Mouse (Mus musculus) stomach, embryonic 15.5 days (tissue): Measurements from ENCODE around the gene Kcnj12. TPM values are rescaled to one million over a fixed set of nuclear protein-coding genes. Genes with fewer than 3 reads are reported as not detected.

Source experiments
- ATAC-seq: fragments of 200-750 bp; cut with Nextera tagmentation; 2 replicates; pipeline ENCODE4 v1.8.0; 2017; ENCODE audit warnings: low read depth, moderate number of reproducible peaks, moderate TSS enrichment; ENCODE audit not compliant: insufficient read depth, low FRiP score
- H3K27ac ChIP-seq: fragments of 300-500 bp; sonication (generic); 2 replicates; pipeline ENCODE4 v1.5.1; 2015; ENCODE audit warnings: mild to moderate bottlenecking, inconsistent platforms
- H3K27me3 ChIP-seq: fragments of 300-500 bp; sonication (generic); replicated peaks from 2 replicates; pipeline ENCODE4 v1.6.1; 2015; ENCODE audit warnings: inconsistent platforms
- H3K36me3 ChIP-seq: fragments of 300-500 bp; sonication (generic); 2 replicates; pipeline ENCODE4 v1.6.1; 2015; ENCODE audit warnings: inconsistent platforms
- H3K4me1 ChIP-seq: fragments of 300-500 bp; sonication (generic); 2 replicates; pipeline ENCODE4 v1.6.1; 2015; ENCODE audit warnings: inconsistent platforms
- H3K4me2 ChIP-seq: fragments of 300-500 bp; sonication (generic); 2 replicates; pipeline ENCODE4 v1.6.1; 2015; ENCODE audit warnings: mild to moderate bottlenecking, inconsistent platforms
- H3K4me3 ChIP-seq: fragments of 300-500 bp; sonication (generic); replicated peaks from 2 replicates; pipeline ENCODE4 v1.5.1; 2015; ENCODE audit warnings: inconsistent platforms
- H3K9ac ChIP-seq: fragments of 300-500 bp; sonication (generic); 2 replicates; pipeline ENCODE4 v1.6.1; 2015; ENCODE audit warnings: inconsistent platforms
- H3K9me3 ChIP-seq: fragments of 300-500 bp; sonication (generic); 2 replicates; pipeline ENCODE4 v1.6.1; 2016; ENCODE audit warnings: inconsistent platforms
- WGBS: fragments of 180-500 bp; shearing (Covaris S2); methylation state at CpG from one replicate; pipeline ENCODE4 v1.1.7; 2015; 5-methylcytosine and 5-hydroxymethylcytosine counted together
- polyA plus RNA-seq: library from polyadenylated mRNA; unstranded; fragments of >200 nt; fragmentation: Nextera tagmentation; extraction: Ambion mirVana; gene quantifications from 2 replicates; pipeline ENCODE4 v1.2.1, GENCODE M21; 2015

Gene Kcnj12
- polyA plus RNA-seq, 1 experiment from 2014 or later: 1.7 TPM

DNA sequence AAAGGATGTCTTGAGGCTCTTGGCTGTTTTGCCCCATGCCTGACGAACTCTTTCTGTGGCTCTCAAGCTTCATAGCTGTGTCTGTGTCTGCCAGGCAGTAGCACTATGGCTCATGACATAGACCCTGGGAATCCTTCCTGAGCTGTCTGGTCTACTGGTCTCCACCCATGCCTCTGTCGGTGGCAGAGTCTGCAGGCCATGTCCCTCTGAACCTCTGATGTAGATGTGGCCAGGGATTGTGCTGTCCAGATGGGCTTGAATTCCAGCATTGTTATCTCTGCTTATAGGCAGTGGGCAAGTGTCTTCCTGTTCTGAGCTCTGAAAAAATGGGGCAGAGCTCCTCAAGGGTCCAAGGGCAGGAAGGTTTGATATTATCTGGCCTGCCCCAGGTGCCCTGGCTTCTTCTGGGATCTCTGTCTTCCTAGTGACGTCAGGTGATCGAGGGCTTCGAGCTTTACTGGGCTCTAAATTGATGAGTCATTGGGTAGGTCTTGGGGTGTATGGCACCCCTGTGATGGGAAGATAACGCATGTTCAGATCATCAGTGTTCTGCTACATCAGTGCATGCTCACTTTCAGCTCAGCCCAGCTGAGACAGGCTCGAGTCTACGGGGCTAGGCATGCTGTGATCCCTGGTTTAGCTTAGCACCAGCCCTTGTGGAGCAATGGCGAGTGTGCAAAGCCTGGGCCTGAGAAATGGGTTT lies 44.9 kb downstream of the Kcnj12 start:
- H3K9me3 ChIP-seq: no peaks in the 10 kb centered on the region
- H3K27ac ChIP-seq: no peak overlapping the region
- no peaks in the 10 kb centered on the region for H3K27me3 ChIP-seq
- WGBS: 84% methylated on average over 9 of the region's 9 CpGs
- peak; percentile 72; the same call in 1 of the 2 replicates for ATAC-seq
- no peaks in the 10 kb centered on the region for H3K4me1 ChIP-seq
- no peaks in the 10 kb centered on the region for H3K36me3 ChIP-seq
- H3K9ac ChIP-seq: no peak overlapping the region
- no peak overlapping the region for H3K4me2 ChIP-seq
- no peak overlapping the region for H3K4me3 ChIP-seq

DNA sequence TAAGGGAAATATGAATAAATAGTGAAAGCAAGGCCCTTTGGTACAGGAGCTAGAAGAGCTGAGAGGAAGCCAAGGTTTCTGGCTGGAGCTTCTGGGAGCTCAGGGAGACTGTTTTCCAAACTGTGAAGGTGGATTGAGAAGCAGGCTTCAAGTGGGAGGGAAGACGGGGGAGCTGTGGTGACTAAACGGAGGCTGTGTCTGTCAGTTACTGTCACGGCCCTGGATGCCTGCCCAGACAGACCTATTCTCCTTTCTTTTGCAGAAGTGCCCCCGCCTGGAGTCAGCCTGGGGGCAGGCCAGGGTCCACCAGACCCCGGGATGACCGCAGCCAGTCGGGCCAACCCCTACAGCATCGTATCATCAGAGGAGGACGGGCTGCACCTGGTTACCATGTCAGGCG lies 46.5 kb downstream of the Kcnj12 start:
- Histone ChIP-seq H3K36me3 (no peaks in the 10 kb centered on the region), H3K9ac (no peak overlapping the region), H3K4me2 (no peak overlapping the region), H3K4me1 (no peaks in the 10 kb centered on the region), H3K4me3 (no peak overlapping the region), H3K27ac (no peak overlapping the region), H3K9me3 (no peaks in the 10 kb centered on the region), H3K27me3 (no peaks in the 10 kb centered on the region)
- 76% methylated on average over 10 of the region's 10 CpGs for WGBS
- ATAC-seq: no peak

DNA sequence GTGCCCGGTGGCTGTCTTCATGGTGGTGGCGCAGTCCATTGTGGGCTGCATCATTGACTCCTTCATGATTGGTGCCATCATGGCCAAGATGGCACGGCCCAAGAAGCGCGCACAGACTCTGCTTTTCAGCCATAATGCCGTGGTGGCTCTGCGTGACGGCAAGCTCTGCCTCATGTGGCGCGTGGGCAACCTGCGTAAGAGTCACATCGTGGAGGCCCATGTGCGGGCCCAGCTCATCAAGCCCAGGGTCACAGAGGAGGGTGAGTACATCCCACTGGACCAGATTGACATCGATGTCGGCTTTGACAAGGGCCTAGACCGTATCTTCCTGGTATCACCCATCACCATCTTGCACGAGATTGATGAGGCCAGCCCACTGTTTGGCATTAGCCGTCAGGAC lies 47.3 kb downstream of the Kcnj12 start:
- Histone ChIP-seq H3K4me2 (no peak overlapping the region), H3K9me3 (no peaks in the 10 kb centered on the region), H3K9ac (no peak overlapping the region), H3K27ac (no peak overlapping the region), H3K4me3 (no peak overlapping the region), H3K27me3 (no peaks in the 10 kb centered on the region), H3K36me3 (no peaks in the 10 kb centered on the region), H3K4me1 (no peaks in the 10 kb centered on the region)
- ATAC-seq: no peak
- 94% methylated on average over 18 of the region's 18 CpGs for WGBS

DNA sequence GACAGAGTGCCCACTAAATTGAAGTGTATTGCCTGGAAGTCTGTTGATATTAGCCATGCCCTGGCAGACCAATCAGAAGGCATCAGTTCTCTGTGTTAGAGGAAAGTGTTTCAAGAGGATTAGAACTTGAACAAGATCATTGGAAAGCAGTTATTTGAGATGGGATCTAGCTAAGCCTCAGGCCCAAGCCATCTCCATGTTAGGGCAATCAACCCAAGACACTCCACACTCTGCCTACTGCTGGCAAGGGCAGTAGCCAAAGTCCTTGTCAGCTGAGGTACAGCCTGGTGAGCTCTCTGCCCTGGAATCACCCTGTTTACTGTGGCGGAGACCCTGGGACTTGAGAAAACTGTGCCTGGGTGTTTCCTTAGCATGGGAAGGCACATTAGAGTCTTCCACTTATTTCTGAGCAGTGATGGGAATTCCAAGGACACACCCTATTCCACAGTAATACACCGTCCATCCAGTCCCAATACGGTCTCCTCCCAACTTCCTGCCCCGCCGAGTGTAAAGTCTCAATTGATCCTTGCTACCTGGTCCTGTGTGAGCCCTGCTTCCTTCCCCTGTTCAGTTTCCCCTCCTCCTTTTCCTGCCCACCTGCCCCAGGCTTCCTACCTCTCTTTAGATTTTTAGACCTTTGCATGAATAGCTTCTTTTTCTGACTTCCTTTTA lies 52.4 kb downstream of the Kcnj12 start:
- Histone ChIP-seq H3K9me3 (no peaks in the 10 kb centered on the region), H3K36me3 (no peaks in the 10 kb centered on the region), H3K27ac (no peak overlapping the region), H3K27me3 (no peaks in the 10 kb centered on the region), H3K4me1 (no peaks in the 10 kb centered on the region), H3K4me3 (no peak overlapping the region), H3K4me2 (no peak overlapping the region), H3K9ac (no peak overlapping the region)
- 68% methylated on average over 5 of the region's 5 CpGs for WGBS
- no peak for ATAC-seq

DNA sequence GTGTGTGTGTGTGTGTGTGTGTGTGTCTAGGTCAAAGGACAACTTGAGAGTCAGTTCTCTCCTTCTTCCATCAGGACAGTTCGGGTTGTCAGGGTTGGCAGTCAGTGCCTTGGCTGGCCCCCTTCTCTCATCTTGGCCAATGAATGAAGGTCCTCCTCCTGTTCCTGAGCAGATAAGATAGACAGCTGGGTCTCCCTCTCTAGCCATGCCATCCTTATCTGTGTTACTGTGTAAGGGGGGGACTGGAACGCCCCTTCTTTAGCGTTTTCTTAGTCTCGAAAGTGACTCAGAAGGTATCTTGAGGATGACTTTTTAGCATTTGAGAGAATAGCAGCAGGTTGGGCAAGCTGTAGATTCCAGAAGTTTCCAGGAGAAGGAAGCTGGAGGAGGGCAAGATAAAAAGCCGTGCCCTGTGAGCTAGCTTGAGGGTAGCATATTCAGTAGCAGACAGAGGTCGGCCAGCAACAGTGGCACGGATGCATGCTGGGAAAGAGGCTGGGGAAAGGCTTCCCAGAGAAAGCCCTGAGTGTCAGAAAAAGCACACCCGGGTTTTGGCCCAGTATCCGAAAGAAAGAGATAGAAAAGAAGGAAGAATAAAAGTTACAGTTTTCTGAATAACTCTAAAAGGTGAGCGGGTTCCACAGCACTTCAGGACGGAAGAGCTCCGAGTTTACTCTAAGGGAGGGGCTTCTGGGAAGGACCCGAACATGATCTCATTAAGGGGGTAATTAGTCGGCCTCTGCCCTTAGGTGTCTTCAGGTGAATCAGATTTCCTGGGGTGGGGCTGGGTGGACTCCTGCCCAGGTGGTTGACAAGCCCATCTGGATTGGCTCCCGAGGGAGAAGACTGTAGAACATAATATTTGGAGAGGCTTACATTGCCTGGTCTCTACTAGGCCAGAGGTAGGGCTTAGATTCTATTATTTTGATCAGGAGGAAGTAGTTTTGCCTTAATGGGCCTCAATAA lies 53.3 kb downstream of the Kcnj12 start:
- H3K9ac ChIP-seq: no peak overlapping the region
- 63% methylated on average over 15 of the region's 15 CpGs for WGBS
- H3K36me3 ChIP-seq: no peaks in the 10 kb centered on the region
- H3K4me2 ChIP-seq: no peak overlapping the region
- H3K9me3 ChIP-seq: no peaks in the 10 kb centered on the region
- ATAC-seq: peak; percentile 87; the same call in 1 of the 2 replicates
- no peak overlapping the region for H3K27ac ChIP-seq
- H3K4me1 ChIP-seq: no peaks in the 10 kb centered on the region
- no peaks in the 10 kb centered on the region for H3K27me3 ChIP-seq
- H3K4me3 ChIP-seq: no peak overlapping the region

DNA sequence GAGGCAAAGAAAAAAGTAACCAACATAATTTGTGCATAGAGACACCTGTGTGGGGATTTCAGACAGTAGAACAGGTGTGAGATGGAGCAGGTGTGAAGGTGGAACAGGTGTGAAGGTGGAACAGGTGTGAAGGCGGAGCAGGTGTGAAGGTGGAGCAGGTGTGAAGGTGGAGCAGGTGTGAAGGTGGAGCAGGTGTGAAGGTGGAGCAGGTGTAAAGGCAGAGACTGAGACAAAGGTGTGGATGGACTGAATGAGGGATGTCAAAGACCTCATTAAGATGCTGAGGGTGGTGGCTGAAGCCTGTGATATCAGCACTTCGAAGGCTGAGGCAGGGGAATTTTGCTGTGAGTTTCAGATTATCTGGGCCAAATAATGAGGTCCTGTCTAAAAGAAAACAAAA lies 59.3 kb downstream of the Kcnj12 start:
- Histone ChIP-seq H3K4me1 (no peaks in the 10 kb centered on the region), H3K27ac (no peak overlapping the region), H3K9me3 (no peaks in the 10 kb centered on the region), H3K27me3 (no peaks in the 10 kb centered on the region), H3K9ac (no peak overlapping the region), H3K4me2 (no peak overlapping the region), H3K36me3 (no peaks in the 10 kb centered on the region), H3K4me3 (no peak overlapping the region)
- no peak for ATAC-seq
- WGBS: 82% methylated on average over 2 of the region's 2 CpGs

DNA sequence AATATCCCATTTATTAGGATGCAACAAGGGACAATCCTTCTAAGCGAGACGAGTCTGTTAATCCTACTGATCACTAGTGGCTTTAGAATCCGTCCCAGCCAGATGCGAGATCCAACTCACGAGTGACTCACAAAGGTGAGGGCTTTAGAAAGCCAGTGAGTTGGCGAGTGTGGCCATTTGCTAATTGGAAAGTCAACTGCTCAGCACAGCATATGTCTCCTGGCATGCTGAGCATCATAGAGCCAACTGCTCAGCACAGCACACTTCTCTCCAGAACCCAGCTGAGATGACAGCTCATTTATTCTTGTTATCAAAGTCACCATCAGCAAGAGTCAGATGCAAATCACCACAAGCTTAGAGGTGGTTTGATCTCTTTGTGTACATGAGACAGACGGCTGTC lies 67.8 kb downstream of the Kcnj12 start:
- Histone ChIP-seq H3K4me2 (no peak overlapping the region), H3K36me3 (no peaks in the 10 kb centered on the region), H3K4me1 (no peaks in the 10 kb centered on the region), H3K27me3 (no peaks in the 10 kb centered on the region), H3K9ac (no peak overlapping the region), H3K9me3 (no peaks in the 10 kb centered on the region), H3K4me3 (no peak overlapping the region), H3K27ac (no peak overlapping the region)
- ATAC-seq: no peak
- WGBS: 73% methylated on average over 7 of the region's 7 CpGs

DNA sequence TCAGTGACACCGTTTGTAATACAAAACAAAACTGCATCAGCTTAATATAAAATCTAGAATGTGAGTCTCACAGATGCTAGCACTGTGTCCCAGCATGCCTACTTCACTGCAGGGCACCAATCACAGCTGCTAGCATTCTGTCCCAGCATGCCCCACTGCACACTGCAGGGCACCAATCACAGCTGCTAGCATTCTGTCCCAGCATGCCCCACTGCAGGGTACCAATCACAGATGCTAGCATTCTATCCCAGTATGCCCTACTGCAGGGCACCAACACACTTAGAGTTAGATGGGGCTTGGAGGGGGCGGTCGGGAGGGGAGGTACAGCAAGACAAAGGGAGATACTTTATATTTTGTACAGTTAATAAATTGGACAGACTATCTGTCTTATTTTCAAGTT lies 68.8 kb downstream of the Kcnj12 start:
- 67% methylated on average over 3 of the region's 3 CpGs for WGBS
- Histone ChIP-seq H3K27me3 (no peaks in the 10 kb centered on the region), H3K27ac (no peak overlapping the region), H3K36me3 (no peaks in the 10 kb centered on the region), H3K9ac (no peak overlapping the region), H3K4me3 (no peak overlapping the region), H3K4me1 (no peaks in the 10 kb centered on the region), H3K9me3 (no peaks in the 10 kb centered on the region), H3K4me2 (no peak overlapping the region)
- no peak for ATAC-seq

DNA sequence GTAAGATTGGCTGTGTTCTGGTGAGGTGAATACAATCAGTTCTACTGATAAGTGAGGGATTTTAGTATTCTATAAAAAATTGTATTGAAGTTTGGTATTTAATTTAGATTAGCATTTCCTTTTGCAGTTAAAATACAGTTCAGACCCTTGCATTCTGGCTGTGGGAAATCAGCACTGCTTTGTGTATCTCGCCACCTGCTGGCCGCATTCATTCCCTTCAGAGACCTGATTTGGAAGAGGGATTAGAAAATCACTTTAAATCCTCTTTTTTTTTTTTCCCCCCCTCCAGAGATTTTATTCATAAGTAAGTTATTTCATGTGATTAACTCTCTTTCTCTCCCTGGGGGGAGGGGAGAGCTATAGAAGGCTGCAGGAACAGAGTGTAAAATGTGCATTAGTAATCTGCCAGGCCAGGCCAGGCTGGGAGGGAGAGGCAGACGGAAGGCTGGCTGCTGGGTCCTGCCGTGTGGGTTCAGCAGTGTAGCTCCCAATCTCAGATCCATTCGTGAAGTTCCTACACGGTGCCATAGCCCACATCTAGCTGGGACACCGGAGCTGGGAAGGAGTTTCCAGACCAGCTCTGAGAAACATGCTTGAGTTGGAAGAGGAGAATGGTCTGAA lies 69.4 kb downstream of the Kcnj12 start:
- ATAC-seq: no peak
- Histone ChIP-seq H3K36me3 (no peaks in the 10 kb centered on the region), H3K27ac (no peak overlapping the region), H3K4me3 (no peak overlapping the region), H3K27me3 (no peaks in the 10 kb centered on the region), H3K4me1 (no peaks in the 10 kb centered on the region), H3K9ac (no peak overlapping the region), H3K4me2 (no peak overlapping the region), H3K9me3 (no peaks in the 10 kb centered on the region)
- 22% methylated on average over 7 of the region's 7 CpGs for WGBS

DNA sequence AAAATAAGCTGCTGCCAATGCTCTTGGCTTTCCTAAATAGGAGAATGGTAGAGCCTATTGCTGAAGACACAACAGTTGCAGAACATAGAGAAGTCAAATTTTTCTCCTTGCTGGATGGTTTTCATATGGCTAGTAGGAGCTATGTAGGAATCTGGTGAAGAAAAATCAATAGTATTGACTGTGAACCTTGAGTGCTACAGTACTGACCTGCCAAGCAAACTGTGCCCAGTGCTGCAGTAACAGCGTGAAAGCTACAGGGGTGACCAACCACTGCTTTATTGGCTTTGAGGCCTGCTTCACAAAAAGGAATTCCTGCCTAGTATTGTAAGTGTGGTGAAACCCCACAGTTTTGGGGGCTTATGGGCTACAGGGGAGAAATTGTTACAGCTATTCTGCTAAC lies 75.7 kb downstream of the Kcnj12 start:
- no peaks in the 10 kb centered on the region for H3K4me1 ChIP-seq
- WGBS: 52% methylated on average over 1 of the region's 1 CpGs
- no peak overlapping the region for H3K9ac ChIP-seq
- H3K4me3 ChIP-seq: no peak overlapping the region
- no peaks in the 10 kb centered on the region for H3K36me3 ChIP-seq
- H3K4me2 ChIP-seq: no peak overlapping the region
- H3K27ac ChIP-seq: no peak overlapping the region
- H3K27me3 ChIP-seq: no peaks in the 10 kb centered on the region
- no peak for ATAC-seq
- H3K9me3 ChIP-seq: no peaks in the 10 kb centered on the region

DNA sequence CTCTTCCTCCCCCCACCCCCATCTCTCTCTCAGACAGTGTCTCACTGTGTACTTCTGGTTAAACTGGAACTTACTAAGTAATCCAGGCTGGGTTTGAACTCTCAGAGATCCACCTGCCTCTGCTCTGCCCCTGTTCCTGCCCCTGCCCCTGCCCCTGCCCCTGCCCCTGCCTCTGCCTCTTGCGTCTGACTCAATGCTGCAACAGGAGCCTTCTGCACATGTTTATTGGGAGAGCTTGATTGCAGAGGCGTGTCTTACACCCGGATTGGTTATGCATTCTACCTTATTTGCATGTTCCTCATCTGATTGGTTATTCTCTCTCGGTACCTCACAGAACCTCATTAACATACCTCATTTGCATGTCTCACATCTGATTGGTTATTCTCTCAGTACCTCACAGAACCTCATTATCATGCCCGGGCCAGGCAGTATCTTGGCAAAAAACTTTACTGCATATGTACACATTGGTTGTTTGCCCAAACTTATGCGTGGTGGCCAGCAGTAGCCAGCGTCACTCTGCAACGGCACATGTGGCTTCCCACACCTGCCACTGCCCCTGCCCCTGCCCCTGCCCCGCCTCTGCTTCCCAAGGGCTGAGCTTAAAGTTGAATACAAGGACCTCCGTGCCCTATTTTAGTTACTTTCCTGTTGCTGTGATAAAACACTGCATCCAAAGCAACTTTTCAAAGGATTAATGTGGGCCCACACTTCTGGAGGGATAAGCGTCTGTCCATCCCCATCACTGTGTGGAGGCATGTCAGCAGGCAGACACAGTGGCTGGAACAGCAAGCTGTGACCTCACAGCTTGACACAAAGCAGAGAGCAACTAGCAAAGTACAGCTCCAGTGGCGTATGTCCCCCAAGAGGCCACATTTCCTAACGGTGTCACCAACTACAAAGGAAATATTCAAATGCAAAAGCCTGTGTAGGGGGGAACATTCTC lies 80.3 kb downstream of the Kcnj12 start:
- 70% methylated on average over 13 of the region's 13 CpGs for WGBS
- H3K4me1 ChIP-seq: peaks cover 5% of the 10 kb centered on the region; the same call in 1 of the 2 replicates

More for the DNA sequence above, 80.3 kb downstream of the Kcnj12 start:
- H3K9me3 ChIP-seq: no peaks in the 10 kb centered on the region
- no peak overlapping the region for H3K9ac ChIP-seq
- no peak overlapping the region for H3K4me3 ChIP-seq
- H3K27me3 ChIP-seq: no peaks in the 10 kb centered on the region
- H3K36me3 ChIP-seq: no peaks in the 10 kb centered on the region
- ATAC-seq: no peak
- no peak overlapping the region for H3K4me2 ChIP-seq
- no peak overlapping the region for H3K27ac ChIP-seq
